Mouse (Mus musculus) limb, embryonic 14.5 days (tissue): ENCODE data around the gene Slc2a5. TPM values are rescaled to one million over a fixed set of nuclear protein-coding genes. Genes with fewer than 3 reads are reported as not detected.
A peak's percentile ranks its signal among the peaks of the same experiment; 100 is the strongest.

ENCODE experiments used
- ATAC-seq: fragments of 200-750 bp; cut with Nextera tagmentation; 2 replicates; pipeline ENCODE4 v1.8.0; 2017; ENCODE audit warnings: low read depth, moderate number of reproducible peaks, moderate TSS enrichment; ENCODE audit not compliant: low FRiP score
- DNase-seq: peaks from one replicate; pipeline ENCODE4 v3.0.0-alpha.2; 2015; ENCODE audit warnings: low spot score
- H3K27ac ChIP-seq: fragments of 300-500 bp; sonication (generic); replicated peaks from 2 replicates; pipeline ENCODE4 v1.5.1; 2014; ENCODE audit warnings: low read depth, mild to moderate bottlenecking, low read length, moderate library complexity, mixed read lengths
- H3K27me3 ChIP-seq: fragments of 300-500 bp; sonication (generic); 2 replicates; pipeline ENCODE4 v1.6.1; 2014; ENCODE audit warnings: low read length, mixed read lengths; ENCODE audit not compliant: control insufficient read depth, insufficient read depth
- H3K36me3 ChIP-seq: fragments of 300-500 bp; sonication (generic); 2 replicates; pipeline ENCODE4 v1.6.1; 2014; ENCODE audit warnings: mild to moderate bottlenecking, low read length, moderate library complexity, mixed read lengths; ENCODE audit not compliant: control insufficient read depth, insufficient read depth
- H3K4me1 ChIP-seq: fragments of 300-500 bp; sonication (generic); 2 replicates; pipeline ENCODE4 v1.6.1; 2014; ENCODE audit warnings: antibody characterized with exemption, low read length, mixed read lengths; ENCODE audit not compliant: control insufficient read depth, insufficient read depth
- H3K4me2 ChIP-seq: fragments of 300-500 bp; sonication (generic); replicated peaks from 2 replicates; pipeline ENCODE4 v1.6.1; 2014; ENCODE audit warnings: low read depth, mild to moderate bottlenecking, low read length, moderate library complexity; ENCODE audit not compliant: severe bottlenecking
- H3K4me3 ChIP-seq: fragments of 300-500 bp; sonication (generic); replicated peaks from 2 replicates; pipeline ENCODE4 v1.5.1; 2014; ENCODE audit warnings: low read length
- H3K9ac ChIP-seq: fragments of 300-500 bp; sonication (generic); 2 replicates; pipeline ENCODE4 v1.6.1; 2014; ENCODE audit warnings: mild to moderate bottlenecking, low read depth, low read length, moderate library complexity; ENCODE audit not compliant: severe bottlenecking
- H3K9me3 ChIP-seq: fragments of 300-500 bp; sonication (generic); 2 replicates; pipeline ENCODE4 v1.6.1; 2016; ENCODE audit warnings: low read length; ENCODE audit not compliant: control insufficient read depth
- POLR2A ChIP-seq: fragments of 200-500 bp; IDR thresholded peaks from 2 replicates; pipeline ENCODE4 v1.8.0; 2012; ENCODE audit warnings: inconsistent platforms, mild to moderate bottlenecking, moderate library complexity, borderline replicate concordance; ENCODE audit not compliant: insufficient read depth, insufficient read length; ENCODE audit errors: extremely low read depth
- WGBS: fragments of 180-500 bp; shearing (Covaris S2); extraction: QIAGEN DNeasy Blood & Tissue Kit; methylation state at CpG from one replicate; pipeline ENCODE4 v1.1.7; 2014; 5-methylcytosine and 5-hydroxymethylcytosine counted together
- polyA plus RNA-seq, 2 experiments: library from polyadenylated mRNA; depleted of rRNA in 1 of 2; stranded (reverse) in 1 of 2; unstranded in 1 of 2; fragments of >200 nt; fragmentation: Nextera tagmentation in 1 of 2; extraction: Ambion mirVana in 1 of 2; gene quantifications; 2 replicates each; pipeline versions ENCODE4 v1.2.1 to v1.2.3; 2012 to 2014

Gene Slc2a5
- polyA plus RNA-seq, 2 experiments, result 2.2 to 2.6 TPM

- ATAC-seq, result no peak
- H3K4me1 ChIP-seq, result no peaks in the 10 kb centered on the region
These were observed 45.8 kb downstream of the Slc2a5 start for GRCm38 (mm10) chr4:150164875-150165274.

DNA sequence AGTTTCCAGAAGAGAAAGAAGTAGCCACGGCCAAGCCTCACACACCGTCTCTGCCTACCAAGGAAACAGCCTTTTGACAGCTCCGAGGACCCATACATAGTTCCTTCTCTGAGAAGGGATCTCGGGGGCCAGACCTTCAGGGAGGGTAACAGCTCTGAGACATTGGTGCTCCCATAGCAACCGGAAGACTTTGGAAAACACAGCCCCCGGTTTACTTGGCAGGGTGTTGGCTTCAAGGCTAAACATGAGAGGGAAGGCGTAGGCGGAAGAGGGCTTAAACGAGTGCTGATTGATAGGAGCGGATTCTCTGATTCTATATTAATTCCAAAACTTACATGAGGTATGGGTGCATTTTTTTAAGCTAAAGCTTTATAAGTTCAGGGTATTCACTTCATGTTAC, 49.3 kb downstream of the Slc2a5 start:
- WGBS, result 82% methylated on average over 10 of the region's 10 CpGs
- Histone ChIP-seq H3K4me1 (no peaks in the 10 kb centered on the region), H3K4me3 (no peak overlapping the region), H3K9me3 (no peaks in the 10 kb centered on the region), H3K9ac (no peak overlapping the region), H3K36me3 (no peaks in the 10 kb centered on the region), H3K27ac (no peak overlapping the region), H3K4me2 (no peak overlapping the region), H3K27me3 (no peaks in the 10 kb centered on the region)
- no peak for TF ChIP-seq POLR2A
- DNase-seq, result no peak
- ATAC-seq, result no peak

More at GRCm38 (mm10) chr4:150164875-150165274, 45.8 kb downstream of the Slc2a5 start:
- 33% methylated on average over 13 of the region's 13 CpGs for WGBS
- no peak overlapping the region for H3K4me3 ChIP-seq
- no peaks in the 10 kb centered on the region for H3K27me3 ChIP-seq
- TF ChIP-seq POLR2A, result no peak
- no peak overlapping the region for H3K27ac ChIP-seq
- DNase-seq, result no peak
- no peak overlapping the region for H3K9ac ChIP-seq
- no peaks in the 10 kb centered on the region for H3K9me3 ChIP-seq
- no peaks in the 10 kb centered on the region for H3K36me3 ChIP-seq
- H3K4me2 ChIP-seq, result no peak overlapping the region

GRCm38 (mm10) chr4:150172107-150172506, 53.0 kb downstream of the Slc2a5 start:
- no peaks in the 10 kb centered on the region for H3K4me1 ChIP-seq
- H3K4me3 ChIP-seq, result no peak overlapping the region
- 73% methylated on average over 8 of the region's 8 CpGs for WGBS
- no peak overlapping the region for H3K9ac ChIP-seq
- no peak for DNase-seq
- H3K4me2 ChIP-seq, result no peak overlapping the region
- no peak for ATAC-seq
- H3K27ac ChIP-seq, result no peak overlapping the region
- H3K9me3 ChIP-seq, result no peaks in the 10 kb centered on the region
- TF ChIP-seq POLR2A, result no peak
- no peaks in the 10 kb centered on the region for H3K27me3 ChIP-seq
- H3K36me3 ChIP-seq, result no peaks in the 10 kb centered on the region

DNA sequence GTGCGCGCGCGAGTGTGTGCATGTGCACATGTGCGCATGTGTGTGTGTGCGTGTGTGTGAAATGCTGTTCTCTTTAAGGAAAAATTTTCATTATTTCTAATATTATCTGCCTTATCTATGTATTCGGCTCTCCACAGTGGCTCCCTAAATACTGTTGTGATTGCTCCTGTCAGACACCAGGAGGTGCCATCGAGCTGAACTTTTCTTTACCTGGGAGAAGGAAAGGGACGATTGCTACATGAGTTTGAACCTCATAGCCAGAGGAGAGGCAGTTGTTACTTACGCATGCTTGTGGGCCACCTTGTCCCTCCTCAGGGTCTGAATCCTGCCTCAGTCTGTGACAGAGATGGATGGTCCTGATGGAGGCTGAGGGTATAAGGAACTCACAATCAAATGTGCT, 54.2 kb downstream of the Slc2a5 start:
- Histone ChIP-seq H3K9ac (no peak overlapping the region), H3K9me3 (no peaks in the 10 kb centered on the region), H3K27ac (no peak overlapping the region), H3K36me3 (no peaks in the 10 kb centered on the region), H3K27me3 (no peaks in the 10 kb centered on the region), H3K4me1 (no peaks in the 10 kb centered on the region; the same call in 1 of the 2 replicates), H3K4me3 (no peak overlapping the region), H3K4me2 (no peak overlapping the region)
- 62% methylated on average over 10 of the region's 10 CpGs for WGBS
- no peak for DNase-seq
- ATAC-seq, result no peak
- TF ChIP-seq POLR2A, result no peak

DNA sequence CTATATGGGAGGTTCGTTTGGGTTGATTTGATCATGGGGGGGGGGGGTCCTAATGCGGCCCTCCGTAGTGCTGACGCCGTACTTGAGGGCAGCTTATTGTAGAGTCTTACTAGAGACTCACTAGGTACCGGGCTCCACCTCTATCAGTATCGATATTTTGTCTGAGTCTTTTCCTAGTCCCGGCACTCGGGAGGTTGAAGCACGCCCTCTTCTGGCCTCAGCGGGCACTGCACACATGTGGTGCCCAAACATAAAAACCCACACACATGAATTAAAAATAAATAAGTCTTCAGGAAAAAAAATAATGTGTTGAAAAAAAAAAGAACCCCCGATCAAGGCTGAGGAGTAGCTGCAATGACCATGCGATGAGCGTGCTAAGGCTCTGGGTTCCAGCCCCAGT, 54.9 kb downstream of the Slc2a5 start:
- TF ChIP-seq POLR2A, result no peak
- H3K27me3 ChIP-seq, result no peaks in the 10 kb centered on the region
- no peaks in the 10 kb centered on the region; the same call in 1 of the 2 replicates for H3K4me1 ChIP-seq
- DNase-seq (no peak), ATAC-seq (no peak)
- WGBS, result 91% methylated on average over 14 of the region's 14 CpGs
- H3K36me3 ChIP-seq, result no peaks in the 10 kb centered on the region
- H3K9ac ChIP-seq, result no peak overlapping the region
- no peaks in the 10 kb centered on the region for H3K9me3 ChIP-seq
- no peak overlapping the region for H3K27ac ChIP-seq
- H3K4me3 ChIP-seq, result no peak overlapping the region
- H3K4me2 ChIP-seq, result no peak overlapping the region

DNA sequence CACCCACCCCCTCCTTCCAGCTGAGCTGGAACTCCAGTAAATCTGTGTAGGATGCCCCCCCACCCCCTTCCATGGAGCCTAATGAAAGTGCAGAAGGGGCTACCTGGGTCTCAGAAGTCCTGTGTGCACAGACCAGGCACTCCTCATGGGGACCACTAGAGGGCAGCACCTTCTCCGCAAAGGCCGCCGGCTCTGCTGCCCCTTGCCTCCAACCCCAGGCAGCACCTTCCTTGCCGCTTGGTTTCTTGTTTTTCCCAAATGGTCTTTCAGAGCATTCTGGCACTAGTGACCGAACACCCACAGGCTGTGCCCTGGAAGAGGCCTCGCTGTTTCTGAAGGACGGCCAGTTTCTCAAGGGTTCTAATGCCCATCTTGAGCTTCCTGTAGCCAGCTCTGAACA, 57.5 kb downstream of the Slc2a5 start:
- ATAC-seq, result peak; percentile 60; the same call in 1 of the 2 replicates
- H3K27ac ChIP-seq, result no peak overlapping the region
- H3K4me2 ChIP-seq, result peak overlapping the region; percentile 32
- peak; percentile 35 for DNase-seq
- H3K27me3 ChIP-seq, result no peaks in the 10 kb centered on the region
- H3K4me3 ChIP-seq, result no peak overlapping the region
- H3K36me3 ChIP-seq, result no peaks in the 10 kb centered on the region
- no peaks in the 10 kb centered on the region for H3K9me3 ChIP-seq
- no peak overlapping the region for H3K9ac ChIP-seq
- no peak for TF ChIP-seq POLR2A
- WGBS, result 3% methylated on average over 7 of the region's 7 CpGs
- no peaks in the 10 kb centered on the region; the same call in 1 of the 2 replicates for H3K4me1 ChIP-seq
